Mouse (Mus musculus): ENCODE data around the gene Mcoln3.

Mcoln3 gene

DNA sequence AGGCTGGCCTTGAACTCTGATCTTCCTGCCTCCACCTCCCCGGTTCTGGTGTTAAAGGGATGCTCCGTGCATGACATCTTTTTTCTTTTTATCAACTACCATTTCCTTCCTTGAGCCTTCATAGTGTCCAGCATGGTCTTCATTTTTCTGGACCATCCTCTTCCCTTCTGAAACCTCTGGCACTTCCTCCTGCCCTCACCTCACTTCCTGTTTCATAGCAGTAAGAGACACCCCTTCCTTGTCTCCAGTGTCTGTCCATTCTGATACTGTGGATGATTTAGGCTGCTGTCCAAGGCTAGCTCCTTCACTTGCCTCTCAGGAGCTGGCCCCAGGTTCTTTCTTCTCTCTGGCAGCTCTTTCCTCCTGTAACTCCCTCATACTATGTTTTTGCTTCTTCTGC lies 18.2 kb downstream of the Mcoln3 start:
- DNase-seq: no peak

DNA sequence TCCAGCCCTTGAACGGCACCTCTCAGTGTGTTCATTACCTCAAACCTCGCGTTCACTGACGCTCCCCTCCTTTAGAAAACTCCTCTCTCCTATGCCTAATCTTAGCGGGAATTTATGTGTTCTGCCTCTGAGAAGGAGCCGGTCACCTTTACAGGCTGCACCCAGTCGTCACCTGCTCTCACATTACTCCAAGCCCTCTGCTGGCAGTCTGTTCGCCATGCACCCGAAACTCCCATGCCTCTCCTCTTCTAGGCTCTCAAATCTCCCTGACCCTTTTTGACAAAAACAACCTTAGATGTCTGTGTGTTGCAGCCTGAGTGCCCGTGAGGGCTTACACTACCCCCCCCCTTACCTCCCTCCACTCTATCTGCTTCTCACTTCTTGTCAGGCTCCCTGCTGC lies 19.2 kb downstream of the Mcoln3 start:
- no peak for DNase-seq

DNA sequence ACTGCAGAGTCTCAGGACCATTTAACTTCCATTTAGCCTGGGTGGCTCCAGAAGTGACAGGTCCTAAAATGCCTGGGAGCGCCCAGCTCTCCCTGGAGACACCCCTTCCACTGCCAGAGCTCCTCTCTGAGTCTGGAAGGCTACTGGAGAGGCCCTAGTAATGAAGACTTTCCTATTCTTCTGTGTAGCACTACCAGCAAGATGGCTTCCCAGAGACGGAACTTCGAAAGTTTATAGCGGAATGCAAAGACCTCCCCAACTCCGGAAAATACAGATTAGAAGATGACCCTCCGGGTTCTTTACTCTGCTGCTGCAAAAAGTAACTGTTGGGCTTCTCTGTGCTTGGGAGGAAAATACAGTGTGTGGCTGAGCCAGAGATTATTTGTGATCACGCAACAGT lies 23.0 kb downstream of the Mcoln3 start:
- no peak for DNase-seq

DNA sequence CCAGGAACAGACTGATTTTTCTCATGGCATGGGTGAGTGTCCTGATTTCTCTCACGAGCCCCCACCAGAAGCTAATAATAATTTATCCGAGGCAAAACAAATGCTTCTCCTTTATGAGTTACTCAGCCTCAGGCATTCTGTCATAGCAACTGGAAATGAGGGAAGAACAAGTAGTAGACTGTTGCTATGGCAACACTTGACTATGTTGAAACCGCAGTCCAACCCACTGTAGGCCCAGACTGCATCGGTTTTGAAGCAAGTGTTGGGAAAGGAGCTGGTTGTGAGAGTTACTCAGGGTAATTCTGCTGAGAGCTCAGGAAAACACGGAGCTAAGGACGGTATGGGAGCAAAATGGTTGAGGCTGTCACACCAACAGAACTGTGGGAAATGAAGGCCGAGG lies 25.3 kb downstream of the Mcoln3 start:
- no peak for DNase-seq

DNA sequence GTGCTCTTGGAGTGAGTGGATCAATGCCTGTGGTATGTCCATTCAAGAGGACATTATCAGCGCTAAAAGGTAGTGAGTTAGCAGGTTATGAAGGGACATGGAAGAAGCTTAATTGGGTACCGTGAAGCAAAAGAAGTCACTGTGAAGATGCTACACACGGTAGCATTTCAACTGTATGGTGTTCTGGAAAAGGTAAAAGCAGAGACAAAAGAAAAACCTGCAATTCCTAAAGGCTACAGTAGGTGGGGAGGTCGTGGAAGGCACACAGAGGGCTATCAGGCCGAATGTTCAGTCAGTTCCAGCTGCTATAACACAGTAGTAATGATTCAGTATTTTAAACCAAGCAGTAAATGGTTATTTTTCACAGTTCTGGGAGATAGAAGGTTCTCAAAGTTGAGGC lies 28.3 kb downstream of the Mcoln3 start:
- DNase-seq: no peak

DNA sequence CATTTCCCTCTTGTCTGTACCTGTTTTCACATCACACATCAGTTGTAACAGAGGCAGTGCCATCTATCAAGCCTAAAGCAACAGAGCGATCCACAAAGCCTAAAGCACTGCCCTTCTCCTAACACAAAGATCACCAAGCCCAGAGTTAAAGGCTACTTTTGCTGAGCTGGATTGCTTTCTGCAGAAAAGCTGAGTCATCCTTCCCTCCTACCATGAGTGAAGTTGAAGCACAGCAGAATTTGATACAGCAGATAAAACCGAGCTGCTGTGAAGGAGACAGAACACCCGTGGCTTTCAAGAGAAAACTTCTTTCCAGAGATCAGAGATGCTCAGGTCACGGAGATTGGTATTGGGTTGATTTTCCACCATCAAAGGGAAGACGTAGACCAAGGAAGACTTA lies 28.9 kb downstream of the Mcoln3 start:
- no peak for DNase-seq

DNA sequence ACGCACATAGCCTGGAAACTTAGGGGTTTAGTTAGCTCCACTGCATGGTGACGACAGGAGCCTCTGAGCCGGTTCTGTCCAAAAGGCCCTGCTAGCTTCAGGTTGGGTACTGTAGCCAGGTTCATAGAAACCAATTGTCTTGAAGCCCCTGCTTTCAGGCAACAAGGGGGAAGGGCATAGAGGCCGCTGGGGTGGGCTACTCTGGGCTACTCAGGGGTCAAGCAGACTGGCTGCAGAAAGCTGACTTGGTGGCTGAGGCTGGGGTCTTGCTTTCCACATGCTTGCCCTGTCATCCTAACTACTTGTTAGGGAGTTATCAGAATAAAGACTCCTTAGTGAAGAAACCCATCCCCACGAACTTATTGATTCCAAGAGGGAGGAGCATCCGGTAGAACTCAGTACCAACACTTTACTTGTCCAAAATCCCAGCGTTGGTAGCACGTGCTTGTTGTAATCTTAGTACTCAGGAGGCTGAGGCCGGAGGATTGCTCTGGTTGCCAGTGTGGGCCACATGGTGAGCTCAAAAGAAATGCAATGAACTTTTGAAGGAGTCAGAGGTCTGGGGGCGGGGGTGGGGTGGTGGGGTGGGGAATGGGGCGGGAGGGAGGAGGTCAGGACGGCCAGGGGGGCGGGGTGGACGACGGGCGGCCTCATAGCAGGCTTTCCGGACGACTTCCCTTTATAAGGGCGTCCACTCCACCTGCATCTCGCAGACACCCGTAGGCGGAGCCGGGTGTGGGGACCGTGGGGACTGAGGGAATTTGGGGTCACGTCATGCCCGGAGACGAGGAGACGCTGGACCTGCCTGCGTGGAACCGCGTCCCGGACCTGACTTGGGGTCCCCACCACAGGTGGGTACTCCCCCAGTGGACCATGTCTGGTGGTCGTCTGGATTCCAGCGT lies 32.2 kb downstream of the Mcoln3 start, which contains the start of gene Mcoln2:
Mcoln2 (plus strand) TSS at position 678 of the 902 bp plus-strand sequence.
- no peak for DNase-seq

DNA sequence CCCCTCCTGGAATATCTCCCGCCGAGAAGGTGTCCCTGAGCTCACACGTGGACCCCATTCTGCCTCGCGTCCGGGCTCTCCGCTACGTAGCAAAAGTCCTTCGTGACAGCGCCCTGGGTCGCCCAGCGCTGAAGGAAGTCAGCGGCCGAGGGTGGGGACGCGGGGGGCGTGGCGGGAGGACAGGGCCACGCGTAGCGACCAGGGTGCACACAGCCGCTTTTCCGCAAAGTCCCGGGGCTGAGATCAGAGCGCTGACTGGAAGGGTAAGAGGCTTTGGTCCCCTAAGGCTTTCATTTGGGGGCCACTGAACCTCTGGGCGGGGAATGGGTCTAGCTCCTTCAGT lies 32.8 kb downstream of the Mcoln3 start:
- peak; percentile 63 for DNase-seq

DNA sequence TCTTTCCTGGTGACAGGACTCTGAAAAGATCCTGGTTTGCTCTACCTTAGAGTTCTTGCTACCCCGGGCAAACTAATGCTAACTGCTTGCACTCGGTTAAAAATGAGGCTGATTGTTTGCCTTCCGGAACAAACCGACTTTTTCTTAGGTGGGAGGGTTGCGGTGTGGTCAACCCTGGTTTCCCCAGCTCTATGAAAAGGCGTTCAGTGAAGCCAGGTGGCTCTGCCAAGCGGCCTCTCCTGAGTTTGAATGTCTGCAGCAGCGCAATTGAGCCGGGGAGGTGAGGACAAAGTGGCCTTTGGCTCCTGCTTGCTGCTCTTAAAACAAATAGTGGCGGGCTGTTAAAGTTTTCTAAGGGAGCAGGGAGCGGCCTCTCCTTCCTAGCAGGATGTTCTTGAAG lies 33.3 kb downstream of the Mcoln3 start:
- DNase-seq: peak; percentile 62

DNA sequence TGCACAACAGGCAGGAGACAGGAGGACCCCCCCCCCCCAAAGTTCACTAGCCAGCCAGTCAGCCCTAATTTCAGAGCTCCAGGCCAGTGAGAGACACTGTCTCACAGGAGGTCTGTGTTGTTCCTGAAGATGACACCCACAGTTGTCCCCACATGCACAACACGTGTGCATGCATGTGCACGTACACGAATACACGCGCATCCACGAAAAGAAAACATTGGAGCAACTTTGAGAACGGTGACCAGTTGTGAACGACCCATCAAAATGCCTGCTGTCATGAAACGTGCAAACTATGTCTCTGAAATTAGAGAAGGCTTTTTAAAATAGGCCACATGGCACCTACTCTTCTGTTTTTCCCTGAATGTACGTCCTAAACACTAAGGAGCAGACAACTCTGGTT lies 34.1 kb downstream of the Mcoln3 start:
- no peak for DNase-seq

DNA sequence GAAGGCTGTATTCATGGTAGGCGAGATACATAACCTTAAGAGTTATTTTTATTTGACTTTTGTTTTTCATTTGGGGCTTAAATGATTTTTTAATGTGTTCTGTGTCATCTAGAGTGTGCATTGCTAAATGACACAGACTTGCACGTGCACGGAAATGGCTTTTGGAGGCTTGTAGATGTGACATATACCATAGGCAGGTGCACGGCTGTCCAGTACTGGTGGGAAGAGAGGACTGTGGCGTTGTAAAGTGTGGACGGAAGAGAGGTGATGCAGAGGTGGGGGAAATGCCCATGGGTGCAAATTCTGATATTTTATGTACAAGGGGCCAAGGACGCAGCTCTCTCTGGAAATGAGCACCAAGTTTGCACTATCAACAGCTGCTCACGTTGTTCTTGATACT lies 34.5 kb downstream of the Mcoln3 start:
- DNase-seq: no peak

DNA sequence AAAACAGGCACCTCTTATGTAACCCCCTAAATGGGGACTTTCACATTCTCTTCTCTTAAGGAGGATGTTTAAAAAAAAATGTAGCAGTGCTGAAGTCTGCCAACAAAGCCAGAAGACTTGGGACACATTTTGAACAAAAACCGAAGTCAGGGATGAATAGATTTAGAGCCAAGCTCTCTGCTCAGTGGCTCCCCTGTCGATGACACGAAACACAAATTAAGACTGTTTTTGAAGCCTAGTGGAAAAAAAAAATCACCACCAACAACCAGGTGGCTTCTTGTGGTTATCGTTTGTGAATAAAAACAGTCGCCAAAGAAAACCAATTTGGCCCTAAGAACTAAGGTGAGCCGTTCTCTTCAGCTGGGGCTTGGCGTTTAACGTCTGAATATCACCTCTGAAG lies 35.1 kb downstream of the Mcoln3 start:
- no peak for DNase-seq

DNA sequence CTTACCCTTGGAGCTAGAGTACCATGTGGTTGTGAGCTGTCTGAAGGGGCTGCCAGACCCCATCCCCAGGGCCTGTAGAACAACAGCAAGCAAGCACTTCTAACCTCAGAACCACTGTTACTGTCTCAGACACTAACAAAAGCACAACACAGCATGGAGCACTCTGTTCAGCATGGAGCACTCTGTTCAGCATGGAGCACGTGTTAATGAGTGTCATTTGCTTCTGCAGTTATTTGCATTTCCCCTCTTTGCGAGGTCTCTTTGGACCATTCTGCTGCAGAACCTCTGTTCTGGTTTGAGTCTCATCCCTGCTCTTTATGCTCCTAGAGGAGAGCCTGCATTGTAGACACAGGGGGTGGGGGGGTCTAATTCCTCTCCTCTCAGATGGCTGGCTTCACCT lies 35.7 kb downstream of the Mcoln3 start:
- no peak for DNase-seq

DNA sequence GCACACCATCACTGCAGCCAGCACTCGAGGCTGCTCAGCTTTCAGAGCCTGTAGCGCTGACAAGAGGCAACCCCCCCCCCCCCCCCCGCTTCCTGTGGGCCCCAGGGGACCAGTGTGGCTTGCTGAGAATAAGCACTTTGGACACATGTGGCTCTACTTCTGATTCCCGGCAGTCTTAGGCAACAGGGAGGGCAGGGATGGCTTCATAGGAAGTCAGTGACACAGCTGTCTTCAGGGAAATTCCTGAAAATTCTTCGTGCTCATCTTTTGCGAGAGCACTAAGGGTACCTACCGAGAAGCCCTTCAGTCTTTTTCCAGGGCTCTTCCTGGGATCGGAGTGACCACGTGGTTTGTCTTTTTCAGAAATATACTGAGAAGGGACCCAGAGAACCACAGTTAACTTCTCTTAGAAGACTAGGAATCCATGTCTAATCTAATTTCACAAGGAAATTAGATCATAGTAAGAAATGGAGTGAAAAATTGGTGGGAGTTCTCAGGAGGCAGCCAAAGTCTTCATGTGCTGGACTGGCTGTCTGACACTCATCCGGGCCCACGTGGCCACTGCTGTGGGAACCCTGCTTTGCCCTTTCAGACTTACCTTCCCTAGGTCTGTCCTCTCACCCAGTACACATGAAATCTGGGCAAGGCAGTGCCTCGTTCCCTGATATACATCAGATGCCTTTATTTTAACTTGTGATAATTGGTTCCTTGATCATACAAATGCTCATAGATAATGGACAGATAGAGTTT lies 36.8 kb downstream of the Mcoln3 start:
- no peak for DNase-seq

DNA sequence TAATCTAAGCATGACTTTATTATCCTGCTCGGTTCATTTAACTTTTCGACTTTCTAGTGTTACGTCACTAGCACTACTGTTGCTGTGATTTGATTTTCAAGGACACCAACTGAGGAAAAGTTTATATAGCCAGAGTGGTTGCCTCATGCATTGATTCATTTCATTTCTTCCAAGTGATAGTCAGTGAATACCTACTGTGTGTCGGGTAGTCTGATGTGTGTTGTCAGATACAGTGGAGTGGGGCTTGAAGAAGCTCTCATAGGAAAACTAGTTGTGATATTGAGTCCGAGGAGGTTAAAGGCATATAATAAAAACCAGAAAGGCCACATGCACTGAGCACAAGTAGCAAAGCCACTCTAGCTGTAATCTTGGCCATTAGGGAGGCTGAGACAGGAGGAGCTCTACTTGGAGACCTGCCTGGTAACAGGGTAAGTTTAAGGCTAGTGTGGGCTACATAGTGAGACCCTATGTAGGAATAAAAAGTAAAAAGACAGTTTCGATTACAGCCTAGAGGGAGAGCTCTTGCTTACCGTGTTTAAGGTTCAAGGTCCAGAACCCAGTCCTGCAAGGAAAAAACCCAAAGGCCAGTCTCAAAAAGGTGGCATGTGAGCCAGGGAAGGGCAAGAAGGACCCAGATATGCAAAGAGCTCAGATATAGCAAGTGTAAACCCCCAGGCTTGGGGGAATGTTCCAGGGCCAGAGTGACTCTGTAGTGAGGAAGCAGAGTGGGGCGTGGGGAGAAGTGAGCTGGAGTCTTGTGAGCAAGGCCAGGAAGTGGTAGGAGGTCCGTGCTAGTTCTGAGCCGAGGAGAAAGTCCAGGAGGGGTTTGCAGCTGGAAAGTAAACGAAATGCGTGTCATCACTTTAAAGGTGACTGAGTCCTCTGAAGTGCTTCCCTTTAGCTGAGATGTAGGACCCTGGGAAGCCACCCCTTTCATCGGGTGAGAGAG lies 38.7 kb downstream of the Mcoln3 start:
- DNase-seq: peak; percentile 34

DNA sequence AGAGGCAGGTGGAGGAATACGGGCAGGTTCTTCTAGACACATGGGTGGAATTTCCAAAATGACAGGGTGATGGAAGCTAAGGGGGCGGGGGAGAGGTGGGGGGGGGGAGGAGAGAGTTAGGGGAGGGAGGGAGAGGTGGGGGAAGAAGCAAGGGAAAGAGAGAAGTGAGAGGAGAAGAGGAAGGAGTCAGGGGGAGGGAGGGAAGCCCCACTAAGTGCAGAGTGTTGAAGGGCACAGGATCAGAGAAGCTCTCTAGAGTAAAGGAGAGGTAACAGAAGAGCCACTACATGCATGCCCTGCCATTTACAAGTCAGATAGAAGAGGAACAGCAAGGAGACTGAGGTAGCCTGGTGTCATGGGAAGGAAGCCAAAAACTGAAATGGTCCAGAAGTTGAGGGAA lies 39.6 kb downstream of the Mcoln3 start:
- DNase-seq: no peak

DNA sequence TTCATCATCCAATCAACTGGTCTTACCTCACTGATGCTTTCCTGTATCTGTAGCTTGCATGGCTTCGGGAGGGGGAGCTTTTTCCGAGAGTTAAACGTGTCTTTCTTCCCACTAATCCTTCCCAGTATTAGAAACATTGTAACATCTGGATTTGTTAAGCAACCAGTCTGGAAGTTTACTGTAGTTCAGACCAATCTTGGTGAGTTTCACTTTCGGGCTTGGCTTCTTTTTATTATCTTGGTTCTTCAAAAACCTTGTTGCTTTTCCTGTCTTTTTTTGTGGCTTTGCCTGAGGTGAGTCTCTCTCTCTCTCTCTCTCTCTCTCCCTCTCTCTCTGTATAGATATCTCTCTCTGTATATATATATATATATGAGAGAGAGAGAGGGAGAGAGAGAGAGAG lies 40.8 kb downstream of the Mcoln3 start:
- no peak for DNase-seq

DNA sequence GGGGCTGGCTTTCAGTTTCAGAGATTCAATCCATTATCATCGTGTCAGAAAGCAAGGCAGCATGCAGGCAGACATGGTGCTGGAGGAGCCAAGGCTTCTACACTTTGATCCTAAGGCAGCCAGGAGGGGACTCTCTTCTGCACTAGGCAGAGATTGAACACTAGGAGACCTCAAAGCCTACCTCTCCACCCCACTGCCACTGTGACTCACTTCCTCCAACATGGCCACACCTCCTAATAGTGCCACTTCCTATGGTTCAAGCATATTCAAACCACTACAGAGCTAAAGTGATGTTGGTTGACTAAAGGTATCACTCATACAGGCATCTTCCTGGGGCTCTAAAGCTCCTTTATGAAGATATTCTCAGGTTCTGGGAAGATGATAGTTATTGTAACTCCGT lies 42.1 kb downstream of the Mcoln3 start:
- DNase-seq: no peak

DNA sequence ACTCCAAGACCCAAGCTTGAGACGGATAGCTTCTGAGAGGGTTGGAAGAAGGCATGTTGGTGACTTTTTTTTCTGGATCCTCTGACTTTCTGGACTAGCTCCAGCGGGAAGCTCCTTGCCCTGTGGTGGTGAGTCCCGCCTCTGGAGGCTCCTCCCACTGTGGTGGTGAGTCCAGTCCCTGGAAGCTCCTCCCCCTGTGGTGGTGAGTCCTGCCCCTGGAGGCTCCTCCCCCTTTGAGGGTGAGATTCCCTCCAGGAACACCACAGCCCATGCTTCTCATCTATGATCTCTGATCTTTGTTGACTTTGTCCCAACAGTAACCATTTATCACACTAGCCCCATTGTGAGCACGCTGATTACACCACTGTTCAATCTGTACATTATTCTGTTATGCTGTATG lies 44.9 kb downstream of the Mcoln3 start:
- DNase-seq: no peak

DNA sequence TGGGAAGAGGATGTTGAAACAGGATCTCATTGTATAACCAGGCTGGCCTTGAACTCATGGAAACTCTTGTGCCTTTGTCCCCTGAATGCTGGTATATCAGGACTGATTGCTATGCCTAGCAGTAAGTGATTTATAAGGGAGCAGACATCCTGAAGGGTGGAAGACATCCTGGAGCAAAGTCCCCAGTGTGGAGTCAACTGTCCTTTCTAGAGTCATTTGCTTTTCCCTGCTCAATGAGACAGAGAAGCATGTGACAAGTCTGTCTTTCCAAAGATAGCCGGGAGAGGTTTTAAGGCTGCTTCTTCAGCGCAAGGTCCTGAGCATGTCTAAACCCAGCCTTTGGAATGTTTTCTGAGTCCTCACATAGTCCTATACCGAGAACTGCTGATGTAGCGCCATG lies 52.1 kb downstream of the Mcoln3 start:
- DNase-seq: no peak

DNA sequence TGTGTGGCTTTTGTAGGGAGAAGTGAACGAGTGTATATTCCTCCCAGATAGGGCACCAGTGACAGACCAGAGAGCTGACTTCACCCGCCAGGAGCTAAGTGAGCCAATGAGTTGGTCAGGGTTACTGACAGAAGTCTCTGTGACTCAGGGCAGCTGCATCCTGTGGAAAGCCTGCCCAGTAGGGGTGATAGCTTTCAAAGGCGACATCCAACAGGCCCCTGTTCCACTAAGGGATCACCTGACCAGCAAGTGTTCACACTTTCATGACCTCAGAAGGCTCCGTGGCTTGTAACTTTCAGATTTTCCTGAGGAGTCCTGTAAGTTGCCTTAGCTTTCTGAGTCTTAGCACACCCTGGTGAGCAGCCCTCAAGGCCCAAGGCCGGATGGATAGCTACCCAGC lies 55.8 kb downstream of the Mcoln3 start:
- no peak for DNase-seq

DNA sequence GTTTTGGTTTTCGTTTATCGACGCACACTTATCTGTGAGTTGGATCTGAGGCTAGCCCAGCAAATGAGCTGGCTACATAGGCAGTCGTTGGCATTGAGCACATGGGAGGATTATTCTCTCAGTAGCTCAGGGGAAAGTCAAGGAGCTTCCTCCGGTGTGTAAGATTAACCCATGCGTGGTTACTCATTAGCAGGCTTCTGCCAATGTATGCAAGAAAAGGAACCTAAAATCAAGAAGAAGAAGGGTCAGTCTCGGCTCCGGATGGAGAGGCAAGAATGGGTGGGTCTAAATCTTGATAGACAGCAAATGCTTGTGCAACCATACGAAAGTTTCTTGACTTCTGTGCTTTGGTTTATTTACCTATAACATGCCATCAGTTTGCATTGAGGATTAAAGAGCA lies 57.0 kb downstream of the Mcoln3 start:
- DNase-seq: no peak

DNA sequence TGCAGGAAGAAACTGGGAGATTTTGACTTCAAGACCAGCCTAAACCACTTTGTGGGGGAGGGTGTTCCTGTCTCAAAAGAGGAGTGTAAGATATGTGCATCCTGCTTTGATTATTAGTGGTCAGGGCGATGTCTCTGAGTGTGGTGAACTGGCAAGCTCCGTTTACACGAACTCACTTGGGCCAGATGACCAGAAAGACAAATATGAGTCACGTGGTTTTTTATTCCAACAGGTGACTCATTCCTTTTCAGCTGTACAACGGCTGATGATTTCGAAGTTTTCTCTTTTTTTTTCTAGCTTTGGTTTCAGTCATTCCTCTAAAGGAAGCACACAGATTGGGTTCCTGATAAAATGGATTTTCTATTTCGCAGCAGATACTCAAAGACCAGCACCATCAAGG lies 60.0 kb downstream of the Mcoln3 start:
- DNase-seq: no peak

Measured in thymus, postnatal 25 days (tissue).